Mouse (Mus musculus): ENCODE data around the gene Rin2.

DNA sequence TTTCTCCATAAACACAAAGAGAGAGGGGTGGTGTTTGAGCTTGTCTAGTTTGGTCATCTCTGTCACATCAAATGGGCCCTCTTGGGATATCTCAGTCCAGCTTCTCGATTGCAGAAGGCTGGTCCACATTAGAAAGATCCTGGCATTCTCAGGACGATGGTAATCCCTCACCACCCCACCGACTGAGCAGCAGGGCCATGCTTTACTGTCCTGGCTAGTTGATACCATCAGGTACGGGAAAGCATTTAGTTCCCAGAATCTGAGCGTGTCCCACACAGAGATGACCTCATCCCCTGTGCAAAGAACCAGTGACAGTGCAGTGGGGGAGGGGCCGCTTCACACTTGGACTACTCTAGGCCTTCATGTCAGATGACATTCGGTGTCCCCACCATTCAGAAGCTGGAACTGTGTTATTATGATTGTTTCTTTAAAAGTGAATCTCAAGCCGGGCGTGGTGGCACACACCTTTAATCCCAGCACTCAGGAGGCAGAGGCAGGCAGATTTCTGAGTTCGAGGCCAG is 128.9 kb downstream of the Rin2 start:
- TF ChIP-seq POLR2A (IDR thresholded peaks at IDR 0.05; ENCODE audit: borderline replicate concordance, insufficient read depth, low read length), result no peak
- no peak for TF ChIP-seq CTCF (IDR thresholded peaks at IDR 0.05; ENCODE audit: borderline replicate concordance, insufficient read depth, low read depth, low read length)
